Mouse (Mus musculus) hindbrain, embryonic 12.5 days (tissue): ENCODE results near the gene Prl5a1. TPM values are rescaled to one million over a fixed set of nuclear protein-coding genes. Genes with fewer than 3 reads are reported as not detected.

Experiments
- ATAC-seq: fragments of 200-750 bp; cut with Nextera tagmentation; 2 replicates; pipeline ENCODE4 v1.8.0; 2017; ENCODE audit warnings: moderate TSS enrichment; ENCODE audit not compliant: low FRiP score
- H3K27ac ChIP-seq: fragments of 300-500 bp; sonication (generic); 2 replicates; pipeline ENCODE4 v1.5.1; 2016; ENCODE audit warnings: mild to moderate bottlenecking
- H3K27me3 ChIP-seq: fragments of 300-500 bp; sonication (generic); 2 replicates; pipeline ENCODE4 v1.6.1; 2016; ENCODE audit warnings: mild to moderate bottlenecking
- H3K36me3 ChIP-seq: fragments of 300-500 bp; sonication (generic); 2 replicates; pipeline ENCODE4 v1.6.1; 2016; ENCODE audit warnings: mild to moderate bottlenecking
- H3K4me1 ChIP-seq: fragments of 300-500 bp; sonication (generic); 2 replicates; pipeline ENCODE4 v1.6.1; 2016
- H3K4me2 ChIP-seq: fragments of 300-500 bp; sonication (generic); replicated peaks from 2 replicates; pipeline ENCODE4 v1.6.1; 2016; ENCODE audit warnings: mild to moderate bottlenecking
- H3K4me3 ChIP-seq: fragments of 300-500 bp; sonication (generic); 2 replicates; pipeline ENCODE4 v1.5.1; 2016; ENCODE audit warnings: mild to moderate bottlenecking
- H3K9ac ChIP-seq: fragments of 300-500 bp; sonication (generic); 2 replicates; pipeline ENCODE4 v1.6.1; 2016; ENCODE audit warnings: mild to moderate bottlenecking, moderate library complexity
- H3K9me3 ChIP-seq: fragments of 300-500 bp; sonication (generic); replicated peaks from 2 replicates; pipeline ENCODE4 v1.6.1; 2016; ENCODE audit warnings: mild to moderate bottlenecking
- WGBS: fragments of 180-500 bp; shearing (Covaris S2); methylation state at CpG from one replicate; pipeline ENCODE4 v1.1.7; 2016; 5-methylcytosine and 5-hydroxymethylcytosine counted together
- polyA plus RNA-seq: library from polyadenylated mRNA; unstranded; fragments of >200 nt; fragmentation: Nextera tagmentation; extraction: Ambion mirVana; gene quantifications from 2 replicates; pipeline ENCODE4 v1.2.1, GENCODE M21; 2016

Gene Prl5a1
- not detected in 2 replicates for polyA plus RNA-seq

DNA sequence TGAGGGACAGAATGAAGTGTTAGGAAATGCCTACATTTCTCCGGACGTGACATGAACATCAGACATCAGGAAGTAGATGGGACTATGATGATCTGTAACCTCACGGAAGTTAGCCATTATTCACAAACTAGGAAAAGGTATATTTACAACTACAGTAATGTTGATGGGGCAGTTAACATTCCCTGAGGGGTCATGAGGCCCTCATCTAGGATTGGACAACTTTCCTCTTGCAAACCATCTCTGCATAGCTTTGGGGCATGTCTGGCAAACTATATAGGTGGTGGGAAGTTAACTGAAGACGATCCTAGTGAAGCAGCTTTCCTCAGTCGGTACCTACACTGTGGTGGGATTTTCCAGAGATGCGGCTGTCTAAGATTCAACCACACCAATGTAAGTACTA lies at the start of gene Prl5a1:
Prl5a1 (plus strand) TSS at position 301 of the 400 bp plus-strand sequence.
- Histone ChIP-seq H3K4me1 (no peaks in the 10 kb centered on the region), H3K36me3 (no peaks in the 10 kb centered on the region), H3K4me2 (no peak within 1 kb of the TSS), H3K4me3 (no peak within 1 kb of the TSS), H3K27me3 (no peaks in the 10 kb centered on the region), H3K9ac (no peak within 1 kb of the TSS), H3K27ac (no peak within 1 kb of the TSS), H3K9me3 (no peaks in the 10 kb centered on the region)
- WGBS: 90% methylated on average over 6 of the region's 6 CpGs
- ATAC-seq: no peak

DNA sequence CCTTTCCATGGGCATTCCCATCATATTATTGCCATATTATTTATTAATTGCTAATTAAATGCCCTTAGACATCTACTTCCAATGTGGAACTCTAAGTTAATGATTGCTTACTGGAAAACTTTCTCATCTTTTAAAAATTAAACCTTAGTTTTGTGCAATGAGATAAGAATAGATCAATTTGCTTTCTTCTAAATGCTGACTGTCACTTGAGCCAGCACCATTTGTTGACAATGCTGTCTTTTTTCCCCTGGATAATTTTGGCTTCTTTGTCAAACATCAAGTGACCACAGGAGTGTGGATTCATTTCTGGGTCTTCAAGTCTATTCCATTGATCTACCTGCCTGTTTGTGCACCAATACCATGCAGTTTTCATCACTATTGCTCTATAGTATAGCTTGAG lies 46.1 kb upstream of the Prl5a1 start:
- no peak overlapping the region for H3K9ac ChIP-seq
- H3K27ac ChIP-seq: no peak overlapping the region
- no peaks in the 10 kb centered on the region for H3K36me3 ChIP-seq
- no peak overlapping the region for H3K4me2 ChIP-seq
- no peaks in the 10 kb centered on the region for H3K9me3 ChIP-seq
- no peaks in the 10 kb centered on the region for H3K4me1 ChIP-seq
- no peak for ATAC-seq
- no peak overlapping the region for H3K4me3 ChIP-seq
- no peaks in the 10 kb centered on the region for H3K27me3 ChIP-seq

GRCm38 (mm10) chr13:28108536-28108935 lies 33.7 kb upstream of the Prl5a1 start:
- WGBS: 93% methylated on average over 3 of the region's 3 CpGs
- H3K4me3 ChIP-seq: no peak overlapping the region
- no peak for ATAC-seq
- H3K27me3 ChIP-seq: no peaks in the 10 kb centered on the region
- no peaks in the 10 kb centered on the region for H3K4me1 ChIP-seq
- no peaks in the 10 kb centered on the region for H3K9me3 ChIP-seq
- H3K4me2 ChIP-seq: no peak overlapping the region
- H3K27ac ChIP-seq: no peak overlapping the region
- no peak overlapping the region for H3K9ac ChIP-seq
- H3K36me3 ChIP-seq: no peaks in the 10 kb centered on the region

GRCm38 (mm10) chr13:28132781-28133180 lies 9.5 kb upstream of the Prl5a1 start:
- no peak overlapping the region for H3K4me3 ChIP-seq
- H3K9ac ChIP-seq: no peak overlapping the region
- no peaks in the 10 kb centered on the region for H3K4me1 ChIP-seq
- H3K27ac ChIP-seq: no peak overlapping the region
- no peaks in the 10 kb centered on the region for H3K9me3 ChIP-seq
- no peaks in the 10 kb centered on the region for H3K36me3 ChIP-seq
- WGBS: 84% methylated on average over 2 of the region's 2 CpGs
- no peaks in the 10 kb centered on the region for H3K27me3 ChIP-seq
- no peak overlapping the region for H3K4me2 ChIP-seq
- ATAC-seq: no peak

DNA sequence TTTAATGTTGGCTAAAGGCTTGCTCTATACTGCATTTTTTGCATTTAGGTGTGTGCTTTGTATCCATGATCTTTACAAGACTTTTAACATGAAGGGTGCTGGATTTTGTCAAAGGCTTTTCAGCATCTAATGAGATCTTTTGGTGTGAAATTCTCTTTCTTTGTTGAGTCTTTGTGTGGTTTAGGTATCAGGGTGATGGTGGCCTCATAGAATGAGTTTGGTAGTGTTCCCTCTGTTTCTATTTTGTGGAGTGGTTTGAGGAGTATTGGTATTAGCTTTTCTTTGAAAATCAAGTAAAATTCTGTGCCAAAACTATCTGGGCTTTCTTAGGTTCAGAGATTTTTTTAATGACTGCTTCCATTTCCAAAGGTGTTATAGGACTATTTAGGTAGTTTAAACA lies 6.5 kb upstream of the Prl5a1 start:
- no peaks in the 10 kb centered on the region for H3K4me1 ChIP-seq
- no peak overlapping the region for H3K4me2 ChIP-seq
- ATAC-seq: no peak
- no peak overlapping the region for H3K27ac ChIP-seq
- H3K9me3 ChIP-seq: no peaks in the 10 kb centered on the region
- H3K9ac ChIP-seq: no peak overlapping the region
- H3K27me3 ChIP-seq: no peaks in the 10 kb centered on the region
- no peaks in the 10 kb centered on the region for H3K36me3 ChIP-seq
- H3K4me3 ChIP-seq: no peak overlapping the region

Other genes starting within 250 kb of the Prl5a1 start
- not detected in 2 replicates for gene Prl4a1, start 126.3 kb upstream of the Prl5a1 start, polyA plus RNA-seq
- gene Gm11361, start 115.0 kb downstream of the Prl5a1 start, polyA plus RNA-seq: 1.6 and 2.4 TPM in 2 replicates